Mouse (Mus musculus): ENCODE data around the gene Rtbdn. TPM values are rescaled to one million over a fixed set of nuclear protein-coding genes. Genes with fewer than 3 reads are reported as not detected.

Rtbdn gene
- polyA plus RNA-seq, 1 experiment from 2014 or later = 0.52 TPM

DNA sequence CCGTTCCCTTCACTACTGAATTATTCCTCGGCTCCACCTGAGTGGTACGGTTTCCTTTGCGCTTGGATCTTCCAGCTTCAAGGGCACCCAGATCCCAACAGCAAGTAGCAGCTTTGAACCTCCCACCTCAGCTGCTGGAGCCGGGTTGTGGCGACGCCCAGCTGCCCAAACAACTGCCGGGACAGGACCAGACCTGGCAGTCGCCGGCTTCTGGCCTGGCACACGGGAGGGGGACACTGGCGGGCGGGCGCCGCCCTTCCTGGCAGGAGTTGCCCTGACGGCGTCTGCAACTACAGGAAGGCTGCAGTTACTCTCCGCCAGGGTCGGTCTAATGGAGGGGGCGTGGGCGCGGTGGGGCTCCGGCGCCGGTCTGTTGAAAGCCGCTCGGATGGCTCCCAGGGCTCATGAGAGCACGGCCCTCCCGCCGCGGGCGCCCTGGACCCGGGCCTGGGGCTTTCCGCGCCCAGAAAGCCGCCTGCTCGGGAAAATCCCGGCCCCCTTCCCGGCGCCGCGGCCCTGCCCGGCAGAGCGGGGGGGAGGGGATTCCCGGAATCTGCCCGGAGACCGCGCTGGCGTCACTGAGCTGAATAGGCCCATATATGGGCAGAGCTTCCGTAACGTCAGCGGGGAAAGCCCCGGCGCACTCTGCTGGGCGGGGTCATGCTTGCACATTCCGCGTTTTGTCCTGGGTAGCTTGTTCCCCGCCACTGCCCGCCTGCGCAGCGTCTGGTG lies 29.4 kb downstream of the Rtbdn start:
- no peaks in the 10 kb centered on the region for H3K9me3 ChIP-seq
- H3K27ac ChIP-seq = peak overlapping the region; percentile 70
- ATAC-seq (ENCODE audit: insufficient number of reproducible peaks, insufficient read depth, low FRiP score, low TSS enrichment) = peak; percentile 50
- H3K36me3 ChIP-seq = peaks cover 27% of the 10 kb centered on the region
- peak overlapping the region; percentile 50 for H3K4me3 ChIP-seq
- under 1% methylated on average over 61 of the region's 61 CpGs for WGBS
- H3K9ac ChIP-seq = peak overlapping the region; percentile 49
- peak overlapping the region; percentile 98 for H3K4me2 ChIP-seq (replicated peaks)
- peaks cover 33% of the 10 kb centered on the region for H3K27me3 ChIP-seq
- peaks cover 52% of the 10 kb centered on the region for H3K4me1 ChIP-seq

DNA sequence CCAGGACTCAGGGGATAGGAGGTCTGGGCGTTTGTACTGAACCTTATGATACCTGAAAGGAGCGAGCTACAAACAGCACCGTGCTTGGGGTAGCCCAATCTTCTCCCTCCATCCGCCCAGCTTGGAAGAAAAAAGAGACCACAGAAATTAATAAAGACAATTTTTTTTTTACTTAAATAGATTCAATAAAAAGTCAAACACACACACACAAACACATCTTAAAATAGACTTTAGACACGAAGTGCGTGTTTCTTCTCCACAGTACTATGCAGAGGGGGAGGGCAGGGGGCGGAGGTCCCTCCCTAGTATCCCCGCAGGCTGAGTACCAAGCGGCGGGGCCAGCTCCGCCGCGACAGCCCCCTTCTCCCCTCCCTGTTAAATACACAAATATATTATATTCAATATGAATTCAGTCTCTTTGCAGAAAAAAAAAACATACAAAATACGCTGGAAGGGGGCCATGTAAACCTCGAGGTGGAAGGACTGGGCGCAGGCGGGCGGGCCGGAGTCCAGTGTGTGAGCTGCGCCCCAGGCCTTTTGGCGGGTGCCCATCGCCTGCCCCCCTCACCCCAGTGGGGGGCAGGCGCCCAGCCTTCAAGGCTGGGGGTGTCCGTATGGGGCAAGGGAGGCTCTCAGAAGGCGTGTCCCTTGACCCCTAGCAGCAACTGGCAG lies 30.1 kb downstream of the Rtbdn start:
- Histone ChIP-seq H3K4me3 (peak overlapping the region; percentile 50), H3K4me2 (replicated peaks) (peak overlapping the region; percentile 98), H3K4me1 (peaks cover 55% of the 10 kb centered on the region), H3K27me3 (peaks cover 33% of the 10 kb centered on the region), H3K36me3 (peaks cover 20% of the 10 kb centered on the region), H3K9me3 (no peaks in the 10 kb centered on the region), H3K27ac (0 out of 2 replicates have a peak overlapping the region, but pooled peaks have one; percentile 54), H3K9ac (peak overlapping the region; percentile 53; the same call in 1 of the 2 replicates)
- WGBS = 3% methylated on average over 25 of the region's 25 CpGs
- no peak for ATAC-seq (ENCODE audit: insufficient number of reproducible peaks, insufficient read depth, low FRiP score, low TSS enrichment)

DNA sequence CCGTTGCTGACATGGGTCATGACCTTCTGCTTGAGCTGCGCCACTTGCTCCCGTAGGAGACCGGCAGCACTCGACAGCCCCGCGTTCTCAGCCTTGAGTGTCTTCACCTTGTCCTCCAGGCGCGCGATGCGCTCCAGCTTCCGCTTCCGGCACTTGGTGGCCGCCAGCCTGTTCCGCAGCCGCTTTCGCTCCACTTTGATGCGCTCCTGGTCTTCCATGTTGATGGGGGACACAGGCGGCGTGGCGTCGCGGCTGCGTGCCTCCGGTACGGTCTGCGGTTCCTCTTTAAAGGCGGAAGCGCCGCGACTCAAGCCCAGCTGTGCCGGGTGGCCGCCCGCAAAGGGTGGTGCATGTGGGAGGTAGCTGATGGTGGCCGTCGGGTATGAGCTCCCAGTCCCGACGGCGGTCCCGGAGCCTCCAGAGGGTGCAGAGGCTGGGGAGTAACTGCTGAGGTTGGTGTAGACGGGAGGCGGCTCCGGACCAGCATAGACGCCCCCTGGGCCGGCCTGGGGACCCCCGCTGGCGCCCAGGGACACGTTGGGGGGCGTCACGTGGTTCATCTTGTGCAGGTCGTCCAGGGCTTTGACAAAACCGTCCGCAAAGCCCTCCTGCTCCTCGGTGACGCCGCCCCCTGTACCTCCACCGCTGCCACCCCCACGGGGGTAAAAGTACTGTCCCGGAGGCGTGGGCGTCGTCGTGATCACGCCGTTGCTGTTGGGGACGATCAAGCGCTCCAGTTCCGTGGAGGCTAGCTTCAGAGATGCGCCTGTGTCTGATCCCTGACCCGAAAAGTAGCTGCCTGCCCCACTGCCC lies 30.9 kb downstream of the Rtbdn start:
- peaks cover 56% of the 10 kb centered on the region for H3K4me1 ChIP-seq
- WGBS = 1% methylated on average over 70 of the region's 70 CpGs
- H3K27me3 ChIP-seq = peaks cover 33% of the 10 kb centered on the region
- H3K4me2 ChIP-seq (replicated peaks) = peak overlapping the region; percentile 98
- peaks cover 13% of the 10 kb centered on the region for H3K36me3 ChIP-seq
- peak overlapping the region; percentile 53 for H3K9ac ChIP-seq
- peak overlapping the region; percentile 50 for H3K4me3 ChIP-seq
- no peak for ATAC-seq (ENCODE audit: insufficient number of reproducible peaks, insufficient read depth, low FRiP score, low TSS enrichment)
- H3K9me3 ChIP-seq = no peaks in the 10 kb centered on the region
- peak overlapping the region; percentile 54; the same call in 1 of the 2 replicates for H3K27ac ChIP-seq

DNA sequence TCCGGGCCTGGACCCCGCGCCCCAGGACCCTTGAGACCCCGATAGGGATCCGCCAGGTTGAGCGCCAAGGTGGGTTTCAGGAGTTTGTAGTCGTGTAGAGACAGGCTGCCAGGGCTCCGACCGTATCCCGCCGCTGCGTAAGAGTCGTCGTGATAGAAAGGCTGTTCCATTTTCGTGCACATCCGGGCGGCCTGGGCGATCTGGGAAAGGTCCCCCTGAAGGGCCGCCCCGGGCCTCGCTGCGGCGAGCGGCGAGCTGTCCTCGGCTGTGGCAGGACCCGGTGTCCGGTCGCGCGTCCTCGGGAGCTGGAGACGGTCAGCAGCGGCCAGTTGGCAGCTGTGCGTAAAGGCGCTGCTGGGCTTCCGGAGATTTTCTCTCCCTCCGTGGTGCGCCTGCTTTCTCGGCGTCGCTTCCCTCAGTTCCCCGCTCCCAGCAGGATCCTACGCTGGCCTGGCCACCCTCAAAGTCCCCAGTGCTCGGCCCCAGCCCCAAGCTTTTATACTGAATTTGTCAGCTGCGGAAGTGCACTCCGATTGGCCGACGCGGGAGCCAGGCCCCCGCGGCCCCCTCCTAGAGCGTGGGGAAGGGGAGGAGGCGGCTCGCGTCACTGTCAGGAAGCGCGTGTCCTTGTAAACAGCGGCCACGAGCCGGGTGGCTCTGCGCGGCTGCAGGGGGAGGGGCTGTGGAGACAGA lies 31.6 kb downstream of the Rtbdn start, which contains the start of gene Junb:
TSS of gene Junb (minus strand) at position 471 of the 693 bp plus-strand sequence.
- WGBS = under 1% methylated on average over 63 of the region's 63 CpGs
- Histone ChIP-seq H3K4me2 (replicated peaks) (peak within 1 kb of the TSS; percentile 98), H3K9ac (peak within 1 kb of the TSS; percentile 53), H3K9me3 (no peaks in the 10 kb centered on the region), H3K36me3 (peaks cover 6% of the 10 kb centered on the region), H3K27ac (peak within 1 kb of the TSS; percentile 54; the same call in 1 of the 2 replicates), H3K4me3 (peak within 1 kb of the TSS; percentile 50), H3K4me1 (peaks cover 56% of the 10 kb centered on the region), H3K27me3 (peaks cover 33% of the 10 kb centered on the region)
- no peak for ATAC-seq (ENCODE audit: insufficient number of reproducible peaks, insufficient read depth, low FRiP score, low TSS enrichment)

DNA sequence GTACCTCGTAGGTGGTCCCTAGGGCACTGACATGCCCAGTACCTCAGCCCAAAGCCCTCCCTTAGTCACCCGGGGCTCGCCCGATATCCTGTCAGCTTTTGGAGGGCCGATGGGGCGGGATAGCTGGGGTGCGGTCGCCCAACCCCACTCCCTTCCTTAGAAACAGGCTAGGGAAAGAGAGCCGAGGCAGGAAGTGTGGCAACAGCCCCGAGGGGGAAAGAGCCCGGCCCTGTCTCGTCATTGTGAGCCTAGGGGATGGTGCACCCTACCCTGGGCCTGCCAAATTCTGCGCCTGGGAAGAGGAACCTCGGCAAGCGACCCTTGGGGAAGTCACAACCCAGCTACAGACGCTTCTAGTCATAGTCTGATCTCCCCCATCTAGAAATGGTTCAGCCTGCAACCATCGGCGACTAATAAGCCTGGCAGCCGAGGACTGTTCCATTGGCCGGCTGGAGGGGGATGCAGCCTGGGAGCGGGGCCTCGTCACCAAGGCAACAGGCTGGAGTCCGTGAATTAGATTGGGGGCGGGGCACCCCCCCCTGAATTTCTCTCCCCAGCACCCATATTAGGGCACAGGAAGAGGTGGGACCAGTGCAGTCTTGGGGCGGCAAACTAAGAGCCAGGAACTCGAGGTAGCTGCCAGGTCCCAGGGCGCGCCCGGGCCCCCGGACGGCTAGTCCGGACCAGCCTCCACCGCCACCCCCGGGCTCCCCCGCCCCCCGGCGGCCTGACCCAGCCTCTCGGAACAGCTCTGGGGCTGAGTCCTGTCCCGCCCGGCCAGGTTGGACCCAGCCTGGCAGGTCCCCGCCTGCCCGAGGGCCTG lies 33.0 kb downstream of the Rtbdn start:
- Histone ChIP-seq H3K36me3 (no peaks in the 10 kb centered on the region), H3K4me1 (peaks cover 64% of the 10 kb centered on the region), H3K27ac (peak overlapping the region; percentile 60; the same call in 1 of the 2 replicates), H3K4me3 (peak overlapping the region; percentile 34), H3K9me3 (no peaks in the 10 kb centered on the region), H3K4me2 (replicated peaks) (peak overlapping the region; percentile 98), H3K27me3 (peaks cover 36% of the 10 kb centered on the region), H3K9ac (peak overlapping the region; percentile 27; the same call in 1 of the 2 replicates)
- ATAC-seq (ENCODE audit: insufficient number of reproducible peaks, insufficient read depth, low FRiP score, low TSS enrichment) = peak; percentile 50
- WGBS = 2% methylated on average over 42 of the region's 42 CpGs

DNA sequence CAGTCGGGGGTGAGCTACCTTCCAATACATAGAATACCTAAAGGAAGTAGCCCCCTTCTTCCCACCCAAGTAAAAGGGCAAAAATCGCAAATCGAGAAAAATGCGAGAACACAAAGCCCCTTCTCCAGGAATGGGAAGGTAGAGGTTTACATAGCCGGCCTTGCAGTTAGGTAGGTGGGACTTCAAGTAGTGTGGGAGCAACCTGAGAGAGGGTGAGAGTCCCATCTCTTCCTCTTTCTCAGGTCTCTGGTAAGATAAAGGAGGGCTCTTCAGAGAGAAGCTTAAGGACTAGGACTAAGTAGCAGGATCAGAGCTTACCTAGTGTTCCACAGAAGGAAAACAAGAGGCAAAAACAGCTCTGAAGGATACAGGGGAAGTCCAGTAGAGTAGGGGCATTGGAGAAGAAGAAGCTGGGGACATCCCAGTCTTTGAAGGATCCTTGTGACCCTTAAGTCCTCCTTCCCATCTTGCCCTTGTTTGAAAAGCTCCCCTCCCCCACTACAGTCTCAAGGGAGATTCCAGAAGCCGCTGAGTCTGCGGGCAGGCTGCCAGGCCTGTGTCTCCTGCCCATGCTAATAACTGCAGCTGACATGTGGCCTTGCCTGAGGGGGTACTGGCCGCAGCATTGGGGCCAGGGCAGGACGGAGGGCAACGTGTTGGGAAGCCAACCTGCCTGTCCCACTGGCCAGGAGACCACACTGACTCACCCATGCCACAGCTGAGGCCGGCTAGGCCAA lies 34.0 kb downstream of the Rtbdn start:
- no peak for ATAC-seq (ENCODE audit: insufficient number of reproducible peaks, insufficient read depth, low FRiP score, low TSS enrichment)
- H3K9ac ChIP-seq = no peak overlapping the region
- peaks cover 68% of the 10 kb centered on the region for H3K4me1 ChIP-seq
- WGBS = 26% methylated on average over 11 of the region's 11 CpGs
- peak overlapping the region; percentile 34; the same call in 1 of the 2 replicates for H3K4me3 ChIP-seq
- H3K9me3 ChIP-seq = no peaks in the 10 kb centered on the region
- H3K4me2 ChIP-seq (replicated peaks) = peak overlapping the region; percentile 98
- H3K36me3 ChIP-seq = no peaks in the 10 kb centered on the region
- peaks cover 39% of the 10 kb centered on the region for H3K27me3 ChIP-seq
- H3K27ac ChIP-seq = peak overlapping the region; percentile 60

DNA sequence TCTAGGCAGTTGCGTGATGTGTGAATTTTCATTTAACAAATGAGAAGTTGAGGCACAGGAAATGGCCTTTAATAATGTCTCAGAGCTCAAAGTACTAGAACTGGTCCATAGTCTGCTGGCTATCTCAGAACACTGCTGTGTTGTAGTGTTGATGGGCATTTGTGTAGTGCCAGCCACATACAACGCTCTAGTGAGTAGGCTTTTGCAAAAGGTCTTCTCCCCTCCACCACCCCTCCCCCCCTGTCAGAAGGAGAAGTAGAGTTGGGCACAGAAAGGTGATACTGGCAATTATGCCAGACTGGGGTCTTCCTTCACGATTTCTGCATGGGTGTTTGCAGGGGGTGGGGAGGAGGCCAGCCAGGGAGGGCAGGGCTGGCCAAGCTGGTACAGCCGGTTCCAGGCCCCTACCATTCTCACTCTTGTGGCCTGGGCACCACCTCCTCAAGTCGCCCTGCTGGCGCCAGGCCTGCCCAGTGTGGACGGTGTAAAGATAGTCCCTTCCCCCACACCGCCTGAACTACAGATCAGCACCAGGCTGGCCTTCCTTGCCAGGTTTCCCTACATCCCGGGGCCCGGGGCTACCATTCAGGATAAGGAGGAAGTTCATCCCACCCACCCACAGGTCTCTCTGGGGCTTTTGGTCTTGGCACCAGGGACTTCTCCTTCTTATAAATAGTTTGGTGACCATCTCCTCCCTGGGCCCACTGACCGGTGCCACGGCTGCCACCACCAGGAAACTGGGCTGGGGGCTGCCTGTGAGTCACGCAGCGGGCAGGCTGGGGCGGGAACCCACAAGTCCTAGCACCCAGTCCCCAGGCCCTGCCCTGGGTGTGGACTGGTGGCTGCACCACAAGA lies 35.1 kb downstream of the Rtbdn start:
- H3K4me1 ChIP-seq = peaks cover 68% of the 10 kb centered on the region
- H3K9me3 ChIP-seq = no peaks in the 10 kb centered on the region
- no peak overlapping the region for H3K9ac ChIP-seq
- H3K27ac ChIP-seq = no peak overlapping the region
- no peaks in the 10 kb centered on the region for H3K36me3 ChIP-seq
- no peak overlapping the region for H3K4me3 ChIP-seq
- no peak overlapping the region; the same call in 1 of the 2 replicates for H3K4me2 ChIP-seq (replicated peaks)
- H3K27me3 ChIP-seq = peaks cover 46% of the 10 kb centered on the region
- 73% methylated on average over 14 of the region's 15 CpGs for WGBS
- ATAC-seq (ENCODE audit: insufficient number of reproducible peaks, insufficient read depth, low FRiP score, low TSS enrichment) = no peak

DNA sequence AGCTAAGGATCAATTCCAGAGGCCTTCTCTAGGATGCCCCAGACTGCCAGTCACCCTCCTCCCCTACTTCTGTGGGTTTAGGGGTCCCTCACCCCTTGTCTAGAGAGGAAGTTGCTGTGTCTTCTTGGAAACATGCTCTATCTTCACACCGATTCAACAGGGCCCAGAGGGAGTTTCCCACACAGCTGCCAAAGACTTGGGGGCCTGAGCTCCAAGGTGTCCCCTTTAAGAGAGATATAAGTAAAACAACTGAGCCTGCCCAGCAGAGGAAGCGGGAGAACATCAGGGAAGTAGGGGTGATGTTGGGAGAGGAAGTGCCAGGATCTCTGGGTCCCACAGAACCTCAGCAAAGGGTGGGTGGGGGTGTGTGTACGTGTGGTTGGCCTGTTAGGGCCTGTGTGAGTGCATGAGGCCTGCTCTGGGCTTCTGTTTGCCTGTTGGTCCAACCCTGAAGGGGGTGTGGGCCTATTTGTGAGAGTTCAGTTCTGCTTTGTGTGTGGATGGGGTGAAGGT lies 35.8 kb downstream of the Rtbdn start:
- Histone ChIP-seq H3K4me1 (peaks cover 63% of the 10 kb centered on the region), H3K9ac (no peak overlapping the region), H3K9me3 (no peaks in the 10 kb centered on the region), H3K4me3 (no peak overlapping the region), H3K27ac (no peak overlapping the region), H3K27me3 (peaks cover 39% of the 10 kb centered on the region), H3K36me3 (no peaks in the 10 kb centered on the region), H3K4me2 (replicated peaks) (no peak overlapping the region)
- 63% methylated on average over 3 of the region's 3 CpGs for WGBS
- ATAC-seq (ENCODE audit: insufficient number of reproducible peaks, insufficient read depth, low FRiP score, low TSS enrichment) = no peak

Data from embryonic facial prominence, embryonic 12.5 days (tissue).